Mouse (Mus musculus) frontal cortex, postnatal 36 days (tissue): ENCODE data around the gene Xkr7.

Experiments
- DNase-seq, 2 experiments: peaks; one replicate each; pipeline ENCODE4 v3.0.0; 2022; ENCODE audit warnings: low spot score in 2 of 2

Xkr7 gene

DNA sequence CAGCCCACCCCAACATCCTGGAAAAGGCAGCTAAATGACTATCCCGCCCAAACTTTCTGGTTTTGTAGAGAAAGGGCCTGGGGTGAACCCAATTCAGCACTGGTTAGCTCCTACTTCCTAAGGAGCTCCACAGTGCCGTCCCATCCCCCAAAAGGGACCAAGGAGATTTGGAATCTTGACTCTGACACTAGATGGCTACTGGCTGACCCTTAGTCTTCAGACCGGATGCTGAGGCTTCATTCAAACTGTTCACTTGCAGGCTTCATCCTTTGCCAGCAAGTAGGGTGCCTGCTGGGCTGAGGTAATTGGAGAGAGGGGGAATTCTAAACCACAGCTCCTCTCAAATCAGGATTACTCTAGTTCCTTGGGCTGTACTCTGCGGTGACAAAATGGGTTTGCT, 1.3 kb downstream of the Xkr7 start:
- DNase-seq, result no peak

DNA sequence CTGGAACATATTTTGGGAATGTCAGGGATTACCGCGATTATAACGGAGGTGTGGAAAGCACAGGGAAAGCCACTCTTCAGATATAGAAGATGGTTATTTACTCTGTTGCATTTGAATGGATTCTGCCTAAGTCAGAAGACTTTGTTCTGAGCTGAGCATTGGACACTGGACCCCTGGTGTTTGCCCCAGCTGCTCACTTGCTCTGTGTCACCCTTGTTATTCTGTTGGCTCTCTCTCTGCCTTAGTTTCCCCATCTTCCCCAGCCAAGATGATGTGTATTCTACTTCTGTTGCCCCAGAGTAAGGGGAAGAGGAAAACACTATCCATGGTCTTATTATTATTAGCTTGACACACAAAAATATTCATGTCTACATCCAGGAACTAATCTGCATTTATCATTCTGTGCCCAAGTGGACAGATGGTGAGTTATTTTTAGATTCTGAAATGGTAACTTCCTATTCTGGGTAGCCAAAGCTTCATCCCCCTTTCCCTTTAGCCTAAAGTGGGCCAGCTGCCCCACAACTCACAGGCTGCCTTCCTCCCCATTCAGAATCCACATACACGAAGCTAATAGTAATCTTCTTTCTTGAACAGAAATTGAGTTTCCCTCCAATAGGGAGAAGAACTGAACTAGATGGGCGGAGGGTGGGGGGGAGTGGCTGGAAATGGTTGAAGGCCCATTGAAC, 2.0 kb downstream of the Xkr7 start:
- DNase-seq, result no peak

DNA sequence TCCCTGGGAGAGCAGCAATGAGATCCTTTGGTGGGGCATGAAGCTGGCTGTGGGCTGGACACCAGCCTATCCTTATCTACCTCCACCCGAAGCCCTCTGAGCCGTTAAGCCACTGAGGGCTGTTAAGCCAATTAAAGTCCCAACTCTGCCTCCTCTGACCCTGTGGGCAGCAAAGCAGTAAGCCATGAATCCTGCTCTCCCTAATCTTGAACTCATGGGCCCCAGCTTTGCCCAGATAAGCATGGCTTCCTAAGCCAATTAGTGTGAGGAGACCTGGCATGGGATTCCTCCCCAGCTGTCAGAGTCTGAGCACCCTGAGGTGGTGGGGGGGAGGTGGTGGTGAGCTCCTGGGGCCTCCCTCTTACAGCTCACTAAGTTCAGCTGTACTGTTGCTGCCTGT, 5.0 kb downstream of the Xkr7 start:
- DNase-seq, result no peak

DNA sequence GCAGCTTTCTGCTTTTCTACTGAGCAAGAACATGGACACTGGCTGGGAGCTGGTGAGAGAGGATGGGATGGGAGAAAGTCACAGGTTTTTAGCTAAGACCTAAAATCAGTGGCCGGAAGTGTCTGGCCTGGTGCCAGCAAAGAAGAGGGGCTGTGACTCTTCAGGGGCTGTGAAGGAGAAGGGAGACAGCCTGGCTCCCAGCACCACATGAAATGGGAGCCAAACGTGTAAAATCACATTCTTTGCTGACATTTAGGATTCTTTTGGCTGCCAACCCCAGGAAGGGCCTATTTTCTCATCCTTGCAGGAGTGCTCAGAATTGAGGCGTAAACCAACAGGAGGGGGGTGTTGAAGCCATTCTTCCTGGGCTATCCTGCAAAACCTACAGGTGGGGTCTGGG, 12.2 kb downstream of the Xkr7 start:
- DNase-seq, result no peak

DNA sequence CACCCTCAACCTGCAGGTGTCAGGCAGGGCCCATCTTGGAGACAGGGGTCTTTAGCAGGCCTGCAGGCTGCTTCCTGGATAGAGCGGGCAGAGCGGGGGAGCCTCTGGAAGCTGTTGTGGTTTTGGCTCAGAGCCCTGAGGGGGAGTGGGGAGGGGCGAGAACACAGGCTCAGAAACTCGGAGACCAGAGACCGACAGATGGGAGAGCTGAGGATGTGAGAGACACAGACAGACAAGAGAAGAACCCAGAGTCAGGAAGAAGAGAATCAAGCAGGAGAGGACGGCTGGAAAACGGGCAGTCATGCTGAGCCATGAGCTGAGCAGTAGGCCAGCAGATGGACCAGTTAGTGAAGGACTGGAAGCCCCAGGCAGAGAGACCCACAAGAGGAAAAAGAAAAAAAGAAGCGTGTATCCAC, 14.2 kb downstream of the Xkr7 start:
- DNase-seq, result peak; percentile 74 to 76

DNA sequence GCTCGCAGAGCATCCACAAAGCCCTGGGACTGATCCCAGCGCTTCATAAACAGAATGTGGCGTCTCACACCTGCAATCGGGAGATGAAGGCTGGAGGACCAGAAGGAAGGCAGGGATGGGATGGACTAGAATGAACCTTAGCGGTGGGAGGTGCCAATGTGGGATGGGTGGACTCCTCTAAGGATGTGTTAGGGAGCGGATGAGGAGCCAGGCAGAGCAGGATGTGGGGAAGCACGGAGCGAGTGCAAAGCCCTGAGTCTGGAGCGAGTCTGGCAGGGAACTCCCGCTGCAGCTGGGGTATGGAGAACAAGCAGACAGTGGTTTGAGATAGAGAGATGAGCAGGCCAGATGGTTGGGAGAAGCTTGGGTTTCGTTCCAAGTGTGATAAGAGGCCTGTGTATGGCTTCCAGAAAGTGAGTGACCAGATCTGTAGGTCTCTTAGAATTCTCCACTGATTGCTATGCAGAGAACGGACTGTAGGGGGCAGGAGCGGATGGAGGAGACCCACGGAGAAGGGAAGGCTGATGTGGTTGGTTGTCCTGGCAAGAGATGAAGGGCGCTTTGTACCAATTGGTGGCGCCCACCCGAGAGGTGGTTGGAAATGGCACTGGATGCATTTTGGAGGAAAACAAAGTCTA, 16.3 kb downstream of the Xkr7 start:
- peak; percentile 61 to 65 for DNase-seq

DNA sequence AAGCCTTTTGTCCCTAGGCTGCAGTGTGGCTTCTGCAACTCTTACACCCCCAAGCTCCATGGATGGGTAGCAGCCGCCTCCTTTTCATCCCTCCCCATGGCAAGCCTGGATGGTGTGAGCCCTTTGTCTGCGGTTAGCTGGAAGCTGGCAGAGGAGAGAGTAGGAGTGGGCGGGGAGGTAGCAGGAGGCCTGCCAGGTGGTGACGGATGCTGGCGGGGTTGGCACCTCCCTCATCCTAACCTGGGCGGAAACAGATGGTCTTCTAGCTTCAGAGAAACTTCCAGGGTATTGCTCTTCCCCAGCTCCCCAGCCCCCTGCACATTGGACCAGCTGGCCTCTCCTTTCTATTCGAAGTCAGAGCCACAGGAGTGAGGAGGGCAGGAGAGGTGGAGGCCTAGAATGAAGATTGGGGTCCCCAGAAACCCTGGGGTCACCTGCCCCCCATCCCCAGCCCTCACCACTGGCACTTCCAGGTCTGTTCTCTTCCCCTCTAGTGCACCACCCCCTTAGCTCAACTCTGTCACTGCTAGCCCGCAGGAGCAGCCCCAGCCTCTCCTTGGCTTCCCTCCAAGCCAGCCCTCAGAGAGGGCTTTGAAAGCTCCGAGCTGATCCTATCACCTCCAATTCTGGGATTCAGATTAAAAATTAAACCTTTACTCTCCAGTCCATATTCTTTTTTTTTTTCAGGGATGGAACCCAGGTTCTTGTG, 17.8 kb downstream of the Xkr7 start:
- peak; percentile 59 to 72 for DNase-seq

DNA sequence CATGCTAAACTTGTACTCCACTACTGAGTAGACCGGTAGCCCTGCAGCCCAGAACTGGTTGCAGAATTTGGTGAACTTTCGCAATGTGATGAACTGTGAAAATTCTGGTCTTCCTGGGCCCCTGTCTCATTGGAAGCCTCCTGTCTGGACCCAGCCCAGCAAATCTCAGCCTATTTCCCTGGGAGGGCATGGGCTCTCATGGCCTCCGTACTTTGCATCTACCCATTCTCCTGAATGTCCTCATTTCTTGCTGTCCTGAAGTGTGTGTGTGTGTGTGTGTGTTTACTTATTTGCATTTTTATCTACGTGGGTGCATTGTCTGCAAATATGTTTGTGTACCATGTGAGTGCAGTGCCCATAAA, 18.3 kb downstream of the Xkr7 start:
- no peak for DNase-seq

DNA sequence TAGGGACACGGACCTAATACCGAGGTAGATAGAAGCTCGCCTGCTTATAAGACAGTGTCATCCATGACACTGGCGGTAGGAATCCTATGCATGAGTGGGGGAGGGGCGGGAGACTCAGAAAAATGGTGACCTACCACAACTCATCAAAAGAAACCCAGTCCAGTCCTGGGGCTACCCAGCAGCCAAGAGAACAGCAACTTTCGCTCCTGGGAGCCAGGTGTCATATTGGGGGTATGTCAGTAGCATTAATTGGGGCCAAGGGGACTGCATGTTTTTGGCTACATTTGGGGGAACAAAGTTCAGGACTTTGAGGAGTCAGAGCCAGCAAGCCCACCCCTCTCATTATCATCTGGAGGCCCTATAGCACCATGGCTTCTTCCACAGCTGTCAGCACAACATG, 19.4 kb downstream of the Xkr7 start:
- DNase-seq, result no peak

DNA sequence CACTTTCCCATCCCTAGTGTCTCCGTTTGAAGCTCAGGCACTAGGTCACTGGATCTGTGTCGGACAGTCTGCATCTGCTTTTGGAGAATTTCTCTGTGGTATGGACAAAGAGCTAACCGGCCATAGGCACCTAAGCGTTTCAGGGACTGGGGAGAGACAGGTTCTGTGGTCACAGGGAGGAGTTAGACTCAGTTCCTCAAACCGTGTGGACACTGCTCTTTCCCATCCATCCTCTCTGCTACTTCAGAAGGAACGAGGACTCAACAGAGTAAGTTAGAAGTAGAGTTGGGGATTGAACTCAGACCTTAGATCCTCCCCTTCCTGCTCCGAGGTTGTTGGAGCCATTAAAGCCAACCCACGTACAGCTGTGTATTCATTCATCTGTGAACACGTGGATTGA, 19.9 kb downstream of the Xkr7 start:
- DNase-seq, result no peak

DNA sequence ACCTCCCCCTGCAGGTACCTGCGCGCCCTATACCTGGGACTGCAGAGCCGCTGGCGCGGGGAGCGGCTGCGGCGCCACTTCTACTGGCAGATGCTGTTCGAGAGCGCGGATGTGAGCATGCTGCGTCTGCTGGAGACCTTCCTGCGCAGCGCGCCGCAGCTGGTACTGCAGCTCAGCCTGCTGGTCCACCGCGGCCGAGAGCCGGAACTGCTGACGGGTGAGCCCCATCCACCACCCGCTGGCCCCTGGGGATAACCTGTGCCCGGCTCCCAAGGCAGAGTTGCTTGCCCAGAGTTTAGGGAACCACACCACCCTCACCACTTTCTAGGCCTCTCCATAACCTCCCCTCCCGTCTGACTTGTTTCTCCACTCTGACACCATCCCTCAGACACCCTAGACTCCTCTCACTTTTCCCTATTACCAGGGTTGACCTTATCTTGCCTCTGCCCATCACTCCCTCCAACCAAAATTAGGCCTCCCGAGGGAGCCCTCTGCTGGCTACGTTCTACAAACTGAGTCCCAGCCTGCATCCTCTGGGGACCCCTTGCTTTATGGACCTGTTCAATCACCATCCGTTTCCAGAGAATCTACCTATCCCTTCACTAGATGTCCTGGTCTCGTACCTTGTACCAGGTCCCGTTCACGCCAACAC, 21.2 kb downstream of the Xkr7 start:
- no peak for DNase-seq

DNA sequence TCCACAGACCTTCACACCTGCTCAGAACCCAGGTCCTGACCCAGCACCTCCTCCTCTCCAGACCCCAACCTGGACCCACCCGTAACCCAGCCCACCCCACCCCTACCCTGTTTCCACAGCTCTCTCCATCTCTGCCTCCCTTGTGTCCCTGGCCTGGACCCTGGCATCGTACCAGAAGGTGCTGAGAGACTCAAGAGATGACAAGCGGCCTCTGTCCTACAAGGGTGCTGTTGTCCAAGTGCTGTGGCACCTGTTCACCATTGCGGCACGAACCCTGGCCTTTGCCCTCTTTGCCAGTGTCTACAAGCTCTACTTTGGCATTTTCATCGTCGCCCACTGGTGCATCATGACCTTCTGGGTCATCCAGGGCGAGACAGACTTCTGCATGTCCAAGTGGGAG, 22.2 kb downstream of the Xkr7 start:
- DNase-seq, result no peak

DNA sequence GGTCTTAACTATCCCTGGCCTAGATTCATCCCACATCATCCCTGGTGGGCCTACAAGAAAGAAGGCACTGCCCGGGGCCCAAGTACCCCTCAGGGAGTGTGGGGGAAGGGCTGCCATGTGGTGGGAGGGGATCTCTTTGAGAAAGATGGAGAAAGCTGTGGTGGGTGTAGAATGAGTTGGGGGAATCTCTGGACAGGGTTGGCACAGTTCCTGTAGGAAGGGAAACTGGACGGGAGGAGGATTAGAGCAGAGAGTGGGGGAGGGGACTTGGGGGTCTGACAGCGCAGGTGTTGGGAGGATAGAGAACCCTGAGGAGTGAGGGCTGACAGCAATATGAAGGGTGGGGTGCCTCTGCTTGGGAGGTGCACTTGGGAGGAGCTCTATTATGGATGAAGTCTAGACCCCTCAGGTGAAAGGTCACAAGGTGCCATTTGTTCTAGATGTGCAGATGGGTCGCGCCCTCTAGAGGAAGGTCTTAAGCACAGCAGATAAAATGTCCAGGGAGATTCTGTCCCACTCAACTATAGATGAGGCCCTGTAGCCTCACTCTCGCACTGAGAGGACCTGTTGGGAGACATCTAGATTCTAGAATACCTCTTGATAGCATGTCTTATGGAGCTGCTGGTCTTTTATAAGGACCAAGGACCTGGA, 23.7 kb downstream of the Xkr7 start:
- DNase-seq, result no peak

DNA sequence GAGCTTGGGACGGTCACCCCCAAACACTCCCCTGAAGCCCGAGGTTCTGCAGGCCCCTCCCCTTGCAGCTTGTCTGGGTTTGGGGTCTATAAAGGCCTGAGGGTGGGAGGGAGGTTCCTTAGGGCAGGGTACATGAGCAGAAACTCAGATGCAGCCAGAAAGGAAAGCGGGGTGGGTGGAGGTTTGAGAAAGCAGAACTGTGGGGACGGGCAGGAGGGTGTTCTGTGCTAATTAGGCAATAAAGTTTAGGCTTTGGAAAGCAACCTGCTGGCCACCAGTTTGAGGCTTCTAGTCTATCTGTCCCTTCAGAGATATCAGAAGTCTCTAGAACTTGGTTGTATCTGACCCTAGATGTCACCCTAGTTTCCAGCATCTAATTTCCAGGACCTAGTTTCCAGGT, 26.7 kb downstream of the Xkr7 start:
- DNase-seq, result no peak

DNA sequence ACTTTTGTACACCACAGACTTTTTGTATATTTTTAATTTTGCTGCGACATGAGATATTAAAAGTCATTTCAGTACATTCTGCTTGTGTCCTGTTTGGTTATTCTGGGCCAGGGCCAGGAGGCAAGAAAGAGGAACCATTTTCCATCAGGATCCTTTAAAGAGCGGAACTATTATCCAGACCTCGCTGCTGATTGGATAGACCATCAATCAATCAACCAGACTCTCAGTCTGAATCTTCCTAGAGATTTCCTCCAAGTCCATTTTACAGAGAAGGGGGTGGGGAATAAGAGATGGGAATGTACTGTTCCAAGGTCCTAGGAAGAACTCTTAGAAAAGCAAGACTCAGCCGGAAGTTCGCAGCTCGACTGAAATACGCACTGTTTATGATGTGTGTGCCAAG, 28.6 kb downstream of the Xkr7 start:
- DNase-seq, result no peak

DNA sequence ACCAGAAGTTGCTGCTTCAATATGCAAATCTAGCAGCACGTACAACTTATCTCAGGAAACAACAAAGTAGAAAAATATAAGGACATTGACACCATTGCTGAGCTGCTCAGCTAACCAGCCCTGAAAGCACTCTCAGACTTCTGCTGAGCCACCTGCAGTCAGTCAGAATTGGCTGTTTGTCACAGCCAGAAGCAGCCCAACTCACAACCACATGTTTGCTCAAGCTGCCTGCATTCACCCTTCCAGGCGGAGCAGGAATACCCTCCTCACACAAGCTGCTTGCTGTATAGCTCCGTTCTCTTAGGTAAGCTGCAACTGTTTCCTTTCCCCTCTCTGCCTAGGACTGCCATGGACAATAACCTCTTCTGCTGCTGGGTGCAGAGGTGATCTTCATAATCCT, 31.7 kb downstream of the Xkr7 start:
- DNase-seq, result no peak

DNA sequence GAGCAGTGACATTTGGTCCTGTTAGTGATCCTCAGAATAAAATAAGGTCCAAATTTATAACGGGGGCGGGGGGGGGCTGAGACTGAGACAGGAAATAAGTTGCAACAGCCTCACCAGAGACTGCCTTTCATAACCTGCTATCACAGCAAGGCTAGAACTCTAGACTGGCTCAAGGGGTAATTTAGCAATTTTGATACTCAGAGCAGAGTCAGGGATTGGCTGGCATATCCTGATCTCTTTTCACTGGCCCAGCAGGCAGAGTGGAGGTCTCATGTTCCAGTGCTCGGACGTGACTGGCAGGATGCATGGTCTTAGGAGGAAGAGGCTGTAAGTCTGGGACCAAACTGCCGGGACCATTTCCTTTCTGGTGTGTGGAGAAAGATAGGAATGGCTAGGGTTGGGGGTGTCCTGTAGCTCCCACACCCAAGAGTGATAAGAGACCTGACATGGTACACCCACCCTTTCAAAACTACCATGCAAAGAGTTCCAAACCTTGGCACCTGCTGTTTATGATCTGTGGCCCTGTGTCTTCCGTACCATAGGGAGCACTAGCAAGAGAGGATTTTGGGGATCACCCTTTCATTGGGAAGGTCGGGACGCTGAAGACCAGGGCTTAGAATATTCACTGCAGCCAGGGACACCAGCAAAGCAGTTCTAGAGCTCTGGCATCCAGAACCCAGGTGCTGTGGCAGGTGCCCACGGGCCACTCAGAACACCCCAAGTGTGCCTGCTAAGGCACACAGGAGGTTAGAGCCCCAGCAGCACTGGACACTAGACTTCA, 32.7 kb downstream of the Xkr7 start:
- no peak for DNase-seq

DNA sequence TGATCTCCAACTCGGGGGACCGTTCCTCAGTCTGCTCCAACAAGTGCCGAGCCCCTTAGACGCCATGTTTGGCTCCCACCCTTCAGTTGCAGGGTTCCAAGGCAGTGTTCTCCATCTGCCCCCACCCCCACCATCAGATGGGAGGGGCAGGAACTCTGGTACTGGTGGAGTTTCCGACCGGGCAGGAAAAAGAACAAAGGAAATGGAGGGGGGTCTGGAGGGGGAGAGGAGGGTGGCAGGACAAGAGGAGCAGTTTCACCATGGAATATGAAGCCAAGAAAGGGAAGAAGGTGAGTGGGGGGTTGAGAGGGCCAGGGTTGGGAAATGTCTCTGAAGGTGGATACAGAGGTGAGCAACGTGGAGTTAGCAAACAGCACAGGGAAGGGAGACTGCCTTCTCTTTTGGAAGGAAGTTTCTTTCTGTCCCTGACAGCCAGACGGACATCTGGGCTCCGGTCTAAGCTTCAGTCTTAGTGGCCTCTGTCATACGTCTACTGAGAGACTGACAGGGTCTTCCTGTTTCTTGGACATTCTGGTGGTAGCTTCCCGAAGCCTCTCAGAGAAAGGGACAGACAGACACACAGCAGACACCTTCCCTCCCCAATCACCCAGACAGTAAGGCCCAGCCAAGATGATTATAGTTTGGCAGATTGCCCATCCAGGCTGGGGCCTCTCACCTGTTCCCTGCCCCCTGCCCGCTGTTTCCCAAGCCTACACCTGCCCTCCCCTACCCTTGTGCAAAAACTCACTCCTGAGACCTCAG, 34.3 kb downstream of the Xkr7 start, which contains the start of gene Ccm2l:
TSS of gene Ccm2l (plus strand) at position 209 of the 762 bp plus-strand sequence.
- DNase-seq, result no peak

DNA sequence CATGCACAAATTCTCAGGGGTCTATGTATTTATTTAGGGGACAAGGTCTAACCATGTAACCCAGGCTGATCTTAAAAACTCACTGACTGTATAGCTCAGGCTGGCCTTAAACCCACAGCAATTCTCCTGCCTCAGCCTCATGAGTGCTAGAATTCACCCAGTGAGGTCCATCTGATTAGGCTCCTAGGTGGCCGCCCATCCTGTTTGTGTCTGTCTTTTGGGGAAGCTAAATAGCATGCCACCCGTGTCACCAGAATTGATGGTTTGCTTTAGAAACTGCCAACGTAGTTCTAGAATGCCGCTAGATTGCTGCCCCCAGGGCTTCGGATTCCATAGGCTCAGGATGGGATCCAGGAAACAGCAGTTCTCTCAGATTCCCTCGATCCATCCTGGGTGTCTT, 35.3 kb downstream of the Xkr7 start:
- no peak for DNase-seq

DNA sequence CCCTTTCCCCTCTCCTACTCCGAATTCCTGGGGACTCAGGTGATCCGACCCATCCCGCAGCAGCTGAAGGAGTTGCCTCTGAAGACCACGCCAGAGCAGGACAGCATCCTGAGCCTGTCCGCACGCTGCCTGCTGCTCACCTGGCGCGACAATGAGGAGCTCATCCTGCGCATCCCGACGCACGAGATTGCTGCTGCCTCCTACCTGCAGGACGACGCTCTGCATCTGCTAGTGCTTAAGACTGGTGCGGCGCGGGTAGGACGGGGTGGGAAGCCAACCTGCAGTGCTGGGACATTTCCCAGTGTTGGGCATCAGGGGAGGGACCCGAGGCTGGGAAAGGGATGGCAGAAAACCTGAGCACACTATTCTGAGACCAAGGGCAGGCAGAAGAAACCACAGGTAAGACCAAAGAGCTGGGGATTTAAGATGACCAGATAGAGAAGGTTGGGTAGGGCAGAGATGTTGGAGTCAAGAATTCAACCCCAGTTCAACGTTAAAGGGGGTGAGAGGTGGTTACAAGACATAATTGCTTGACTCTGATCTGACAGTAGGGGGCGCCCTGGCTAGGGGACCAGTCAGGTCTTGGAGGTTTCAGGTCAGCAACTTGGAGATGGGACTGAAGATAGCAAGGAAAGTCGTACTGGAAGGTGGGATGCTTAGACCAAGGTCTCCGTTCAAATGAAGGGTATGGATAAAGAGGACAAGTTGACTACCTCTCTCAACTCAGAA, 39.3 kb downstream of the Xkr7 start:
- DNase-seq, result no peak
